Mouse (Mus musculus) liver, embryonic 14.5 days (tissue): Measurements from ENCODE around the gene Pprc1.

Source experiments
- CTCF ChIP-seq: IDR thresholded peaks from 2 replicates; pipeline ENCODE4 v1.5.1; 2016; ENCODE audit warnings: antibody characterized with exemption, low read depth, control low read depth
- EP300 ChIP-seq: IDR thresholded peaks from 2 replicates; pipeline ENCODE4 v1.6.1; 2016; ENCODE audit warnings: antibody characterized with exemption, low read depth

- TF ChIP-seq EP300 (no peak), CTCF (no peak)
These were observed 76.2 kb downstream of the Pprc1 start for GRCm38 (mm10) chr19:46120872-46121271.
